Mouse (Mus musculus): ENCODE measurements at regions not wholly inside any gene's neighbourhood (a gene's known extent, or its start where the extent isn't known, plus 50 kb on each side); places are given as distances from the start of the nearest gene placed in this dataset.

GRCm38 (mm10) chr4:106168741-106169140, 147.3 kb upstream of the Usp24 start:
- no peak for DNase-seq (ENCODE audit: low read depth)

- DNase-seq (ENCODE audit: low read depth): no peak
Observed at GRCm38 (mm10) chr4:106169466-106169865, 146.5 kb upstream of the Usp24 start.

GRCm38 (mm10) chr4:106170731-106171130, 145.3 kb upstream of the Usp24 start:
- no peak for DNase-seq (ENCODE audit: low read depth)

- DNase-seq (ENCODE audit: low read depth): no peak
Observed at GRCm38 (mm10) chr4:106175352-106175751, 140.7 kb upstream of the Usp24 start.

GRCm38 (mm10) chr4:106185745-106186501, 130.1 kb upstream of the Usp24 start:
- no peak for DNase-seq (ENCODE audit: low read depth)

- DNase-seq (ENCODE audit: low read depth): no peak
Observed at GRCm38 (mm10) chr4:106186684-106187083, 129.3 kb upstream of the Usp24 start.

DNA sequence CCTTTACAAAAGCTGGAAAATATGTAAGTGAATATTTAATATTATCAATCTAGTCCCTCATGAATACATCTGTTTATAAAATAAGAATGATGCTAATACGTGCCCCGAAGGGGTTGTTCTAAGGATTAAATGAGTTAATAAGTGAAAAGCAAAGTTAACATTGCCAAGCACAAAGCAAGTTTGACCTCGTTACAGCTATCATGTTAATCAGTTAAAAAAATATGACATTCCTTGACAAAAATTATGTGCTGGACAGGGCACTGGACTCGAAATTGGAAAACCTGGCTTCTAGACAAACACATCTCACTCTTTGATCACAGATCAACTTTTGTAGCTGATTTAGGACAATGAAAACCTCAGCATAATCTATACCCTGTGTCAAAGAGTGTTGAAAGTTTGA, 125.8 kb upstream of the Usp24 start:
- no peak for DNase-seq (ENCODE audit: low read depth)

GRCm38 (mm10) chr4:106191331-106191730, 124.7 kb upstream of the Usp24 start:
- no peak for DNase-seq (ENCODE audit: low read depth)

GRCm38 (mm10) chr4:106191843-106192242, 124.2 kb upstream of the Usp24 start:
- no peak for DNase-seq (ENCODE audit: low read depth)

DNA sequence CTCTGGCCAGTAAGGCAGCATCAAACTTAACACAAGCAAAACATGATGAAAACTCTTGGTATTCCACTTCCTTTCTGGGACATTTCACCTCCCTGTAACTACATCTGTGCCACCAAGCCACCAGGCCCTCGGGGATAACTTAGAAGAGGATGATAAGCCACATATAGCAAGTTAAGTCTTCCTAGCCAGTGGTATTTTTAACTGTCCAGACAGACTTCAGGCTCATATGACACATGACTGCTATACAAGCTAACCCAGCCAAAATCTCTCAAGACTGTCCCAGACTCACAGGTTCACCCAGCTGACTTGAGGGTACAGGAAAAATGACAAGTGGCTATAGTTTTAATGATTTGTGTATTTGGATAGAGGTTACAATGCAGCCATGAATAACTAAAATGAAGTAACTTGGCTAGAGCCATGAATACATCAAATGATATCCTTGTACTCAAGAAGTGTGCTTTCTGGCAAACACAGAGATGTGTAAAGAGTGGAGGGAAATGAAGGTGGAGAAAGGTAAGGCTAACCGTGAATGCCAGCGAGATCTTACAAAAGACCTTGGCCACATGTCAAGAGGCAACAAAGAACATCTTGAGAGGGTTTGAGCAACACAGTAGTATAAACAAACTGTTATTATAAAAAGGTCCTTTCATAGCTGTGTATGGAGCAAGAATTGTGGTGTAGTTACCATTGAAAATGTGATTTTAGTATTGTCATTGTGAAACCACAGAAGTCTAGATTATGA, 122.6 kb upstream of the Usp24 start:
- DNase-seq (ENCODE audit: low read depth): no peak

DNA sequence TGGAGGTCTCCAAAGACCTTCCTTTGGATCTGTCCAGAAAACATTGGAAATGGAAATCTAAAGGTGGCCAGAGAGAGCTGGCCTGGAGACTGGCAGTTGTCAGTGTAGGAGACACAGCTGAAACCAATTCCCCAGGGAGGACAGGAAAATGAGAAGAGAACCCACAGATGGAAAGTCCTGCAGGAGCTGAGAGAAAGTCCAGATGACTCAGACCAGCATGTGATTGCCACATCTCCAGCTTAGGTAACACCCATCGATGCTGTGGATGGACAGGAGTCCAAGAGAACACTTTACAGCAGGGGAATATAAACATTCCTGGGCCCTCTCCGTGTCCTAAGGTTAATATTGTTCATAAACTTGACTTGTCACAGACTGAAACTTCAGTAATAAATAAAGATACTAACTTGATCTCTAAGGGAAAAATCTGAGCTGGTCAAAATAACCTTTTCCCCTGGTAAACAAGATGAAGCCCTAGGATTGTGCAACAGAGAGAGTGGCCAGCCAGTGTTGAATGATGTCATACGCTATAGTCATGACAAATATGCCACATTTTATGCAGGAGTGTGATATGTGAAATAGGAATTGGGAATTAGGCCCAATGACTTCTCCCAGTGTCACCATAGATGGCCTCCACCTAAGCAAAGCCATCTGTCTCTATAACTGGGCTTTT, 120.4 kb upstream of the Usp24 start:
- no peak for DNase-seq (ENCODE audit: low read depth)

DNA sequence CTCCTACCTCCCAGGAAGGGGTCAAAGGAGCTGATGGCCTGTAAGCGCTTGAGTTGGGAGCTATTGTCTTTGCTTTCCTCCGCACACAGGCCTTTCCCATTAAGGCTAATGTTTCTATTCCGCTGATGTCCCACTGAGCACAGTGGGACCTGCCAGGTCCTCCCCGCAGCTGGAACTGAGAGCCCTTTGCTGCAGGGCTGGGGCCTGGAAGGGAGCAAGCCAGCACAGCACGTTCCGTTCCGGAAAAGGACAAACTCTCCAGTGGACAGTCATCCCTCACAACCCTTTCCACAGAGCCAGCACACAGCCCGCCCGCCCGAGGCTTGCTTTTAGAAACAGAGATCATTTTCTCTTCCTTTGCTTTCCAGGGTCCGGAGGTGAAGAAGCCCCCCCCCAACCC, 116.2 kb upstream of the Usp24 start:
- DNase-seq (ENCODE audit: low read depth): no peak

DNA sequence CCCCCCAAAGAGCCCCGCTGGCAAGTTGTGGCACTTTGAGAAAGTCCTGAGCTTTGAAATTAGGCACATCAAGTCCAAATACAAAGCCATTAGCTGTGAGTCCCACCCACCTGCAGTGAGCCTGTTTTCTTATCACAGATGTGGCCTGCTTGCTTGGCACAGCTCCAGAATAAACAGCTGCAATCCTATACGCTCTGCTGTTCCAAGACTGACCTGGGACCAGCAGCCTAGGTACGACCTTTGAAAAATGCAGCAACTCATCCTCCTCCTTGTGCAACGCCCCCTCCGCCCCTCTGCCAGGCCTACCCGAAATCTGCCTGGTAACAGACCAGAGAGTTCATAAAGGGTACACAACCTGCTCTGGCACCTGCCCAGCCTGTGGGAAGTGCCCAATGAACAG, 115.8 kb upstream of the Usp24 start:
- DNase-seq (ENCODE audit: low read depth): no peak

DNA sequence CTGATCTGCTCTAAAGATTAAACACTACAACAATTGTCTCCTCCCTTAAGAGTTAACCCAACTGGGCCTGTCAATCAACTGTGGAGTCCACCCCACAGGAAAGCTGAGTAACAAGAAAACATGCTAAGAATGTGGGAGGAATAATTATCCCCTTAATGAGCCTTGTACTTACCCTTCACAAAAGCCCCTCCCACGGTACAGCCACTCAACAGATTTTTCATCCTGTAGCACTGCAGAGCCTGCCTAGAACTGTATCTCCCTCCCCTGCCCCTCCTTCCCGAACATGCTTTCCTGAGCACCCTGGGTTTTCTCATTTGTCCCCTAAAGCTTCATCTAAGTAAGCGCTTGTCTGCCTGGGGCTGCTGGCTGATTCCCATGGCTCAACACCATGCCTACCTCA, 113.5 kb upstream of the Usp24 start:
- no peak for DNase-seq (ENCODE audit: low read depth)

- DNase-seq (ENCODE audit: low read depth): no peak
Observed at GRCm38 (mm10) chr4:106205200-106205599, 110.8 kb upstream of the Usp24 start.

DNA sequence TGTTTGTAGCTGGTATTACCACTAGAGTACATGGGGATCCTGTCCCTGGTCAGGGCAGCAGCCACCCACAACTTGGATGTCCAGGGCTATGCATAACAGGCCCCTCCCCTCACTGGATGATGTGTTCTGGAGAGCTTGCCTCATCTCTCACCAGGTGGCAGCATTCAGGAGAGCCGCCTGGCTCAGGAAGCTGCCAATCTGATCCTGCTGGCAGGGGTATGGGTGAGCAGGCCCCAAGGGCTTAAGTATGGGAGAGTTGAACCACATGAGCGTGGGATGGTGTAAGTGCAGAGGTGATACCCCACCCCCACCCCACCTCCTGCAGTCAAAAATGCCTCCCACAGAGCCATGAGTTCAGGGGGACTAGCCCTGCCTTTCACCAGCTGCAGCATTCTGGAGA, 110.0 kb upstream of the Usp24 start:
- DNase-seq (ENCODE audit: low read depth): no peak

DNA sequence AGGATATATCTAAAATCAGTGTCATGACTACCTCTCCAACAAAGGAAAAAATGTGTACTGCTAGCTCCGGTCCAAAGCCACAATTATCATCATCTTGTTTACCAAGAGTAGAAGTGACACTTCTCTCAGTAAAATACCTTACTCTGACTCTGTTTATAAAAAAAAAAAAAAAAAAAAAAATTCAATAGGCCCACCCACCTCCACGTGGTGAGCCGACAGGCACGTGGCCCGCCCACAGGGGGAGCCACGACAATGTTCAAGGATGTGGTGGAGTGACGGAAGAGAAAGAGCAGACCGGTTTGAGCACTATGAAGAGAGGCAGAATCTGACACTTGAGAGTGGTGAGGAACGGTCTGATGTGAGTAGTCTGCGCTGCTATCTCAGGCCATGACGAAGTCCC, 106.5 kb upstream of the Usp24 start:
- DNase-seq (ENCODE audit: low read depth): no peak

- DNase-seq (ENCODE audit: low read depth): no peak
Observed at GRCm38 (mm10) chr4:106209975-106210374, 106.0 kb upstream of the Usp24 start.

GRCm38 (mm10) chr4:106214170-106214569, 101.8 kb upstream of the Usp24 start:
- DNase-seq (ENCODE audit: low read depth): no peak

GRCm38 (mm10) chr4:106220621-106221020, 95.4 kb upstream of the Usp24 start:
- DNase-seq (ENCODE audit: low read depth): no peak

DNA sequence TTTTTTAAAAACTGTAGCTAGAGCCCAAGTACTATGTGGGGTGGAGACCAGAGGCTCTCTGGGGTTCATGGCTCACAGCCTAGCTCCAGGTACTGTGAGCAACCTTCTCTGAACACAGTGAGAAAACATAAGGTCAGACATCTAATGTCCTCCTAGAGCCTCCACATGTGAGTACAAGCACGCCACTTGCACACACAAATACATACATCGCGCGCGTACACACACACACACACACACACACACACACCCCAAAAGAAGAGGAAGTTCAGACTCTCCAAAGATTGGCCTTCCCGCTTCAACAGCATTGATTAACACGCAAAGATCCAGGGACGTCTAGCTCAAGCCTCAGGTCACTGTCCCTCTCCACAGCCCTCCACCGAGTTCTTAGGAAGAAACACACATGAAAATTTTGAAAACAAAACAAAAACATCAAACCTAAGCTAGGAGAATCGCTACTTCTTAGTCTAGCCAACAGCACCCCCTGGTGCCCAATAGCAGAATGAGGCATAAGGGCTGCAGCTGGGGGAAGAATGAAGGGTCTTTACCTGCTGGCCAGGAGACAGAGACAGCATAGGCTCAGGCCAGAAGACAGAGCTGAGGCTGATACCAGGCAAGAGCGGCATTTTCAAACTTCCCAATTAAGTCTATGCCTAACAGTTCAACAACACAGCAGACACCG, 90.7 kb upstream of the Usp24 start:
- peak; percentile 41 for DNase-seq (ENCODE audit: low read depth)

DNA sequence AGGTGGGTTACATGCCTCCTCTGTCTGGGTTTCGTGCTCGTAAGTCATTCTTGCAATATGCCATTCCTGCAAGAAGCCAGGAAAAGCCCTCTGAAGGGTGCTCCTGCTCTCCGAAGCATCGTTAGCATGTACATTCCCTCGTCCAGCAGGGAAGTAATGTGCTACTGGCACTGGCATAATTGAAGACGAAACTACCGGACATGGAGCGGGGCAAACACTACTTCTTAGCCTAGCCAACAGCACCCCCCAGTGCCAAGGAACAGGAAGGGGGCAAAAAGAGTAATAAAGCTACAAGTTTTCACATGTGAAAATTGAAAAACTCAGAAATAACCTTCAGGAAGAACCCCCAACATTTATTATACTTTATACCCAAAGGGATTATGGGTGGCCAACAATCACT, 88.6 kb upstream of the Usp24 start:
- DNase-seq (ENCODE audit: low read depth): no peak

DNA sequence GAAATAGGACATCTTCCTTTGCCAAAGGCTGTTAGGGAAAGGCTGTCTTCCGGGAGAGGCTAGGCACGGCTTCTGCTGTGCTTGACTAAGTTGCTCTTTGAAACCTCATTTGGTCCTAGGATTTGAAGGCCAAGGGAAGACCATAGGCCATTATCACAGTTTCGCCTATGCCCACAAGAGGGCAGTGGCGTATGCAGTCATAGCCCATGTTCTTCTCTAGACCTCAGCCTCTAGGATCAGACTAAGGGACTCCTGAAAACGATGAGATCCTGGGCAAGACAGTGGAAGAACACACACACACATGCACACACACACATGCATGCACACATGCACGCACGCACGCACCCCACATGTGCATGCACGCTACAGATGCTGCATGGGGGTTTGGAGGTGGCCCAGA, 87.5 kb upstream of the Usp24 start:
- peak; percentile 66 for DNase-seq (ENCODE audit: low read depth)

All from c-Kit-positive CD71-negative TER-119-negative erythroid progenitor cells, embryonic 14.5 days (primary cell).